Mouse (Mus musculus): ENCODE data around the gene Dctn1.

Dctn1 gene

GRCm38 (mm10) chr6:83215002-83215666, 49.4 kb downstream of the Dctn1 start:
- no peak for DNase-seq (ENCODE audit: extremely low read depth, insufficient read length, low spot score)

- DNase-seq (ENCODE audit: extremely low read depth, insufficient read length, low spot score) = no peak
These were observed 54.1 kb downstream of the Dctn1 start, which contains the start of gene Slc4a5 for GRCm38 (mm10) chr6:83219814-83220213. Slc4a5 (plus strand) TSS chr6:83219828.

GRCm38 (mm10) chr6:83231486-83231885, 65.8 kb downstream of the Dctn1 start:
- DNase-seq (ENCODE audit: extremely low read depth, insufficient read length, low spot score) = no peak

GRCm38 (mm10) chr6:83233306-83233705, 67.6 kb downstream of the Dctn1 start:
- no peak for DNase-seq (ENCODE audit: extremely low read depth, insufficient read length, low spot score)

GRCm38 (mm10) chr6:83234280-83234741, 68.6 kb downstream of the Dctn1 start:
- no peak for DNase-seq (ENCODE audit: extremely low read depth, insufficient read length, low spot score)

GRCm38 (mm10) chr6:83237123-83237522, 71.4 kb downstream of the Dctn1 start:
- DNase-seq (ENCODE audit: extremely low read depth, insufficient read length, low spot score) = no peak

GRCm38 (mm10) chr6:83244422-83245061, 78.8 kb downstream of the Dctn1 start:
- DNase-seq (ENCODE audit: extremely low read depth, insufficient read length, low spot score) = no peak

- DNase-seq (ENCODE audit: extremely low read depth, insufficient read length, low spot score) = no peak
These were observed 79.4 kb downstream of the Dctn1 start for GRCm38 (mm10) chr6:83245134-83245533.

GRCm38 (mm10) chr6:83245997-83246396, 80.3 kb downstream of the Dctn1 start:
- DNase-seq (ENCODE audit: extremely low read depth, insufficient read length, low spot score) = no peak

GRCm38 (mm10) chr6:83246750-83247149, 81.0 kb downstream of the Dctn1 start:
- no peak for DNase-seq (ENCODE audit: extremely low read depth, insufficient read length, low spot score)

- no peak for DNase-seq (ENCODE audit: extremely low read depth, insufficient read length, low spot score)
These were observed 81.4 kb downstream of the Dctn1 start for GRCm38 (mm10) chr6:83247153-83247552.
